Mouse (Mus musculus): Measurements from ENCODE around the gene Wwox. TPM values are rescaled to one million over a fixed set of nuclear protein-coding genes. Genes with fewer than 3 reads are reported as not detected.

Wwox gene
- polyA plus RNA-seq, 1 experiment from 2014 or later, result 11.0 TPM

GRCm38 (mm10) chr8:114507404-114507803 is 67.9 kb downstream of the Wwox start:
- ATAC-seq (ENCODE audit: insufficient read depth, low FRiP score, low TSS enrichment), result no peak
- no peak overlapping the region for H3K4me2 ChIP-seq (ENCODE audit: low read depth)
- H3K27me3 ChIP-seq (ENCODE audit: control insufficient read depth, insufficient read depth, low read length), result no peaks in the 10 kb centered on the region
- no peak overlapping the region for H3K27ac ChIP-seq (ENCODE audit: low read depth, low read length)
- no peaks in the 10 kb centered on the region for H3K36me3 ChIP-seq (ENCODE audit: control insufficient read depth, insufficient read depth, low read length)
- no peak overlapping the region for H3K9ac ChIP-seq (ENCODE audit: low read length)
- WGBS, result 81% methylated on average over 7 of the region's 7 CpGs
- H3K4me3 ChIP-seq (ENCODE audit: low read depth, low read length), result no peak overlapping the region
- H3K9me3 ChIP-seq (ENCODE audit: control insufficient read depth, low read length), result no peaks in the 10 kb centered on the region
- DNase-seq (ENCODE audit: low spot score), result no peak
- H3K4me1 ChIP-seq (ENCODE audit: control insufficient read depth, insufficient read depth, low read length), result no peaks in the 10 kb centered on the region

- H3K36me3 ChIP-seq (ENCODE audit: control insufficient read depth, insufficient read depth, low read length), result no peaks in the 10 kb centered on the region
- no peak overlapping the region for H3K4me2 ChIP-seq (ENCODE audit: low read depth)
- no peak for ATAC-seq (ENCODE audit: insufficient read depth, low FRiP score, low TSS enrichment)
- no peaks in the 10 kb centered on the region for H3K9me3 ChIP-seq (ENCODE audit: control insufficient read depth, low read length)
- H3K4me3 ChIP-seq (ENCODE audit: low read depth, low read length), result no peak overlapping the region
- H3K27me3 ChIP-seq (ENCODE audit: control insufficient read depth, insufficient read depth, low read length), result no peaks in the 10 kb centered on the region
- no peak overlapping the region for H3K9ac ChIP-seq (ENCODE audit: low read length)
- WGBS, result 80% methylated on average over 1 of the region's 1 CpGs
- no peak for DNase-seq (ENCODE audit: low spot score)
- H3K27ac ChIP-seq (ENCODE audit: low read depth, low read length), result no peak overlapping the region
- no peaks in the 10 kb centered on the region for H3K4me1 ChIP-seq (ENCODE audit: control insufficient read depth, insufficient read depth, low read length)
Observed at GRCm38 (mm10) chr8:114510226-114510625, 70.8 kb downstream of the Wwox start.

- no peak for ATAC-seq (ENCODE audit: insufficient read depth, low FRiP score, low TSS enrichment)
- Histone ChIP-seq H3K9ac (ENCODE audit: low read length) (no peak overlapping the region), H3K27ac (ENCODE audit: low read depth, low read length) (no peak overlapping the region), H3K27me3 (ENCODE audit: control insufficient read depth, insufficient read depth, low read length) (no peaks in the 10 kb centered on the region), H3K36me3 (ENCODE audit: control insufficient read depth, insufficient read depth, low read length) (no peaks in the 10 kb centered on the region), H3K4me2 (ENCODE audit: low read depth) (no peak overlapping the region), H3K9me3 (ENCODE audit: control insufficient read depth, low read length) (no peaks in the 10 kb centered on the region), H3K4me3 (ENCODE audit: low read depth, low read length) (no peak overlapping the region), H3K4me1 (ENCODE audit: control insufficient read depth, insufficient read depth, low read length) (no peaks in the 10 kb centered on the region)
- DNase-seq (ENCODE audit: low spot score), result no peak
- WGBS, result 73% methylated on average over 26 of the region's 26 CpGs
Observed at GRCm38 (mm10) chr8:114512075-114512935, 72.8 kb downstream of the Wwox start.

- no peaks in the 10 kb centered on the region for H3K36me3 ChIP-seq (ENCODE audit: control insufficient read depth, insufficient read depth, low read length)
- H3K4me1 ChIP-seq (ENCODE audit: control insufficient read depth, insufficient read depth, low read length), result no peaks in the 10 kb centered on the region
- H3K27me3 ChIP-seq (ENCODE audit: control insufficient read depth, insufficient read depth, low read length), result no peaks in the 10 kb centered on the region
- 32% methylated on average over 11 of the region's 11 CpGs for WGBS
- H3K9ac ChIP-seq (ENCODE audit: low read length), result no peak overlapping the region
- no peaks in the 10 kb centered on the region for H3K9me3 ChIP-seq (ENCODE audit: control insufficient read depth, low read length)
- no peak for DNase-seq (ENCODE audit: low spot score)
- H3K4me2 ChIP-seq (ENCODE audit: low read depth), result no peak overlapping the region
- ATAC-seq (ENCODE audit: insufficient read depth, low FRiP score, low TSS enrichment), result no peak
- no peak overlapping the region for H3K4me3 ChIP-seq (ENCODE audit: low read depth, low read length)
- no peak overlapping the region for H3K27ac ChIP-seq (ENCODE audit: low read depth, low read length)
Observed at GRCm38 (mm10) chr8:114514692-114515091, 75.2 kb downstream of the Wwox start.

GRCm38 (mm10) chr8:114523061-114523460 is 83.6 kb downstream of the Wwox start:
- DNase-seq (ENCODE audit: low spot score), result no peak
- WGBS, result 79% methylated on average over 2 of the region's 2 CpGs
- H3K27me3 ChIP-seq (ENCODE audit: control insufficient read depth, insufficient read depth, low read length), result no peaks in the 10 kb centered on the region
- H3K4me3 ChIP-seq (ENCODE audit: low read depth, low read length), result no peak overlapping the region
- no peak for ATAC-seq (ENCODE audit: insufficient read depth, low FRiP score, low TSS enrichment)
- H3K4me1 ChIP-seq (ENCODE audit: control insufficient read depth, insufficient read depth, low read length), result no peaks in the 10 kb centered on the region
- no peaks in the 10 kb centered on the region for H3K9me3 ChIP-seq (ENCODE audit: control insufficient read depth, low read length)
- H3K9ac ChIP-seq (ENCODE audit: low read length), result no peak overlapping the region
- no peak overlapping the region for H3K27ac ChIP-seq (ENCODE audit: low read depth, low read length)
- H3K4me2 ChIP-seq (ENCODE audit: low read depth), result no peak overlapping the region
- no peaks in the 10 kb centered on the region for H3K36me3 ChIP-seq (ENCODE audit: control insufficient read depth, insufficient read depth, low read length)

- Histone ChIP-seq H3K4me1 (ENCODE audit: control insufficient read depth, insufficient read depth, low read length) (no peaks in the 10 kb centered on the region), H3K9me3 (ENCODE audit: control insufficient read depth, low read length) (no peaks in the 10 kb centered on the region), H3K27ac (ENCODE audit: low read depth, low read length) (no peak overlapping the region), H3K9ac (ENCODE audit: low read length) (no peak overlapping the region), H3K36me3 (ENCODE audit: control insufficient read depth, insufficient read depth, low read length) (no peaks in the 10 kb centered on the region), H3K27me3 (ENCODE audit: control insufficient read depth, insufficient read depth, low read length) (no peaks in the 10 kb centered on the region), H3K4me3 (ENCODE audit: low read depth, low read length) (no peak overlapping the region), H3K4me2 (ENCODE audit: low read depth) (no peak overlapping the region)
- DNase-seq (ENCODE audit: low spot score) (no peak), ATAC-seq (ENCODE audit: insufficient read depth, low FRiP score, low TSS enrichment) (no peak)
- WGBS, result 91% methylated on average over 15 of the region's 15 CpGs
Observed at GRCm38 (mm10) chr8:114526626-114527267, 87.3 kb downstream of the Wwox start.

- H3K27ac ChIP-seq (ENCODE audit: low read depth, low read length), result no peak overlapping the region
- no peak overlapping the region for H3K9ac ChIP-seq (ENCODE audit: low read length)
- H3K36me3 ChIP-seq (ENCODE audit: control insufficient read depth, insufficient read depth, low read length), result no peaks in the 10 kb centered on the region
- no peaks in the 10 kb centered on the region for H3K4me1 ChIP-seq (ENCODE audit: control insufficient read depth, insufficient read depth, low read length)
- no peak overlapping the region for H3K4me3 ChIP-seq (ENCODE audit: low read depth, low read length)
- H3K9me3 ChIP-seq (ENCODE audit: control insufficient read depth, low read length), result no peaks in the 10 kb centered on the region
- ATAC-seq (ENCODE audit: insufficient read depth, low FRiP score, low TSS enrichment) (no peak), DNase-seq (ENCODE audit: low spot score) (no peak)
- H3K4me2 ChIP-seq (ENCODE audit: low read depth), result no peak overlapping the region
- 85% methylated on average over 12 of the region's 12 CpGs for WGBS
- no peaks in the 10 kb centered on the region for H3K27me3 ChIP-seq (ENCODE audit: control insufficient read depth, insufficient read depth, low read length)
Observed at GRCm38 (mm10) chr8:114527648-114528221, 88.3 kb downstream of the Wwox start.

GRCm38 (mm10) chr8:114529581-114529980 is 90.1 kb downstream of the Wwox start:
- H3K27me3 ChIP-seq (ENCODE audit: control insufficient read depth, insufficient read depth, low read length), result no peaks in the 10 kb centered on the region
- WGBS, result 89% methylated on average over 10 of the region's 10 CpGs
- DNase-seq (ENCODE audit: low spot score), result no peak

More at GRCm38 (mm10) chr8:114529581-114529980, 90.1 kb downstream of the Wwox start:
- Histone ChIP-seq H3K4me2 (ENCODE audit: low read depth) (no peak overlapping the region), H3K27ac (ENCODE audit: low read depth, low read length) (no peak overlapping the region), H3K4me3 (ENCODE audit: low read depth, low read length) (no peak overlapping the region), H3K4me1 (ENCODE audit: control insufficient read depth, insufficient read depth, low read length) (no peaks in the 10 kb centered on the region), H3K9me3 (ENCODE audit: control insufficient read depth, low read length) (no peaks in the 10 kb centered on the region), H3K9ac (ENCODE audit: low read length) (no peak overlapping the region), H3K36me3 (ENCODE audit: control insufficient read depth, insufficient read depth, low read length) (no peaks in the 10 kb centered on the region)
- no peak for ATAC-seq (ENCODE audit: insufficient read depth, low FRiP score, low TSS enrichment)
